Mouse (Mus musculus) retina, embryonic 14.5 days (tissue): ENCODE measurements around the gene Tril.

Experiments
- DNase-seq: peaks from one replicate; pipeline ENCODE4 v3.0.0-alpha.2; 2015; ENCODE audit warnings: low spot score

Tril gene

DNA sequence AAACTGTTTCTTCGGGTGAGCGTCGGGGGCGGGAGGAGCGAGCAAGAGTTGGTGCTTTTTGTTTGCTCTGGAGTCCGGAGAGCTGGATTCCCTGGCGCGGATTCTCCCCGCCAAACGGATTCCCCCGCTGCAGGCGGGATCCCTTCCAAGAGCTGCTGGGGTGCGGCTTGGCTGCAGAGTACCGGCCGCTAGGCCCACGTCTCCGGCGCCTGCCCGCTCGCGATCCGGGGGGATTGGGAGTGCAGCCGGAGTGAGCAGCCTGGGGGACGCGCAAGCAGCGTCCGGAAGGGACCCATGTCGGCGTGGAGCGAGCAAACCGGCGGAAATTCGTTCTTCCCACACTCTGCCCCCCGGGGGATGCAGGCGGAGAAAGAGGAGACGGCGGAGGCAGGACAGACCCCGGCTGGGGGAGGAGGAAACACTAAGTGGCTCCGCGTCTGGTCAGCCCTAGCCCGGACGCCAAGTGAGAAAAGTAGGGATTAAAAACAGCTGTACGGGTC lies at the start of gene Tril:
Gene Tril, minus strand, starts transcription at position 345 of the 500 bp plus-strand sequence.
- DNase-seq: peak; percentile 72

- DNase-seq: no peak
Observed at GRCm38 (mm10) chr6:53863011-53863410, 42.4 kb upstream of the Tril start.

DNA sequence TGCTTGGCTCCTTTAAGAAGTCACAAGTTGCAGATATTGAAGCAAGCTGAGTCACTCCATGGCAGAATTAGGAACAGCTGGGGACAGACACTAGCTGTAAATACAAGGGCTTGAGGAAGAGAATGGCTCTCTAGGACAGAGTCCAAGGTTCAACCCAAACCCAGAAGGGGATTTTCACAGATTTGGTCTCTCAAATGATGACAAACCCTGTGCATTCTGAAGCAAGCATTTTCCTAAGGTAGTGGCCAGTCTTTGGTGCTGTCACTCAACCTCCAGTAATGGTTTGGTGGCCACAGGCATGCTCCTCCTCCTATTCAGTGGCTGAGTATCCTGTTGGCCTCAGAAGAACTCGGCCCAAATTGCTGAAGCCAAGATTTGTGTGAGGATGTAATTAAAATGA lies 38.5 kb upstream of the Tril start:
- DNase-seq: no peak

DNA sequence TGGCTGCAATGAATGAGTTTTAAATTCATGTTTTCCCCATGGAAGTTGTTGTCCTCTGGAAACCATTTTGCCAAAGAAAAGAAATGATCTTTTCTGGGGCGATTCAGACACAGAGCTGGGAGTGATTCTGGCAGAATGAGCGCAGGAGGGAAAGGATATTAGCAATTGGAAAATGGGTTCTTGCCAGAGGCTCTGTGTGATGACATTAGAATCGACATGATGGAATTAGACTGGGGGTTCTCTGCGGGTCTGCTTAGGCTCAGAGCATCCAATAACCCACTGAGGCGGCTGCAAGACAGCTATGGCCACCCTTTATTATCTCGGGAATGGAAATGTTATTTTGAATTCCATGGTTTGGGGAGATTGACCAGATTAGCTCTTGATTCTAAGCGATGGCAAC lies 37.2 kb upstream of the Tril start:
- peak; percentile 10 for DNase-seq

GRCm38 (mm10) chr6:53856775-53857174 lies 36.1 kb upstream of the Tril start:
- no peak for DNase-seq

DNA sequence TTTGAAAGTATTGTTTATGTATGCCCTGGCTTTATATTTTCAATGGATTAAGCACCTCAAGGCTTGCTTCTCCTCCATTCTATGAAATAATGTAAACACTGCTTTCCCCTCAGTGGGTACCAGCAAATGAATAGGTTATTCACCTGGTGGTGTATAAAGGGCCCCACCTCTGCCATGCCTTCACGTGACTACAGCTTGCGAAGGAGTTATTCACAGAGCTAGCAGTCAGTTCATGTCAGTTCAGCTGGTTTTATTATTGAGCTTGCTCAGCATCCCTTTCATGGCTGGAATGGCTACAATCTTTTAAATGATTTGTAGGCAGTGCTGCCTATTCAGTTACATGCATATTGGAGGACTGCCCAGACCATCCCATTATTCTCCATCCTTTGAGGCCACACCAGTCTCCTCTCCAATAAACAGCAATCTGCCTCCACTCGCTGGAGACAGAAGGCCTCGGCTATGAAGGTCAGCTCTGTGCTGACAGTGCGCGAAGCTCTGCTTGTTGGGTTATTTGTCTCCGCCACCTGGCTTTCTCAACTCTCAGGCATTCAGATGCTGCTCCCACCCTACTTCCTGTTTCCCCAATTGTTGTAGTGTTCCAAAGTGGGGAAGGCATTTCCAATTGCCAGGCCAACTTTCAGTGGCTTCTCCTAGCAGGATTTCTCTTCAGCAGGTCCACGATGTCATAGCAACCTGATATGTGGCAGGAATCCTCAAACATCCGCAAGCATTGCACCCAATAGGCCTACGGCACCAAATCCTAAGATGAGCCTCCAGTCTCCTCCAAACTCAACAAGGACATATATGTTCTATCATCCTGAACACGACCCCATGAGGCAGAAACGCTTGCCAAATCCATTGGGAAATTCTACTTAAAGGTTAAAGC lies 34.6 kb upstream of the Tril start:
- DNase-seq: no peak

DNA sequence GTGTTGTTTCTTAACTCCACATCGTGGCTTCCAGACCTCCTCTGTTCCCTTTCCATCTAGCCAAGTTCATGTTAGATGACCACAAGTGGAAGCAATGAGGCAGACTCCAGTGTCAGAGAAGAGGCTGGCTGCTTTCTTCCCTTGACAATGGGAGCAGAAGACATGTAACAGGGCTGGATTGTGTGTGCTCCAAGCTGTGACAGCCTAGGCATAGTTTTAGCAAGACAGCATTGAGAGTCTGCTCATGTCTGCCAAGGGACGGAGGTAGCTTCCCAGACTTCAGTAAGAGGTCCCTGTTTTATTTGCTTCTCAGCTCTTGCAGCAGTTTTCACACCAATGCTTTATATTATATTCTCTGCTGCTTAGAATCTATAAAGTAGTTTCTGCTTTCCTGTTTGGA lies 33.6 kb upstream of the Tril start:
- no peak for DNase-seq

DNA sequence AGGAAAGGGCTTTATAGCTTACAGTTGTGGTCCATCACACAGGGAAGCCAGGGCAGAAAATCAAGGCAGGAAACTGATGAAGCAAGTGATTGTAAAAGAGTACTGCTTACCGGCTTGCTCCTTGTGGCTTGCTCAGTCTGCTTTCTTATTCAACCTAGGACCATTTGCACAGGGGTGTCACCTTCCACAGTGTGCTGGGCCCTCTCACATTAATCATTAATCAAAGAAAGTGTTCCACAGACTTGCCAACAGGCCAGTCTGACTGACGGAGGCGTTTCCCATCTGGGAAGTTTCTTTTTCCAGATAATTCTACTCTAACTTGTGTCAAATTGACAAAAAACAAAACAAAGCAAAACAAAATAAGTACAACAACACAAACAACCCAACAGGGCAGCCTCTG lies 32.9 kb upstream of the Tril start:
- no peak for DNase-seq

DNA sequence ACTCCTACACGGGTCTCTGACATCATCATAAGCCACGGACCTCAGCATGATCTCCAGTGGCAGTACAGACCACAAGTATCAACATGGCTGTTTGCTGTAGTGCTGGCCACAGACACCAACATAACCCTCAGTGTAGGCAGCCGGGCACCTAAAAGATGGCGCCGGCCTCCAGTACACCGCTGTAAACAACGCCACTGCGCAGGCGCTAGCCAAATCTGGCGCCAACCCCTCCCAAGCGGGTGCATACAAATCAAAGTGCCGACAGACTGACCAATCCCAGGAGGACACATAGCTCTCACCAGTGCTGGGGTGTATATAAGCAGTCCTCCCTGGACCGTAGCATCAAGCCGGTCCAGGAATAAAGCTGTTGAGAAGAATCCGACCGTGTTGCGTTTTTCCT lies 24.0 kb upstream of the Tril start:
- no peak for DNase-seq

- DNase-seq: no peak
Observed at GRCm38 (mm10) chr6:53825213-53825612, 4.6 kb upstream of the Tril start.

DNA sequence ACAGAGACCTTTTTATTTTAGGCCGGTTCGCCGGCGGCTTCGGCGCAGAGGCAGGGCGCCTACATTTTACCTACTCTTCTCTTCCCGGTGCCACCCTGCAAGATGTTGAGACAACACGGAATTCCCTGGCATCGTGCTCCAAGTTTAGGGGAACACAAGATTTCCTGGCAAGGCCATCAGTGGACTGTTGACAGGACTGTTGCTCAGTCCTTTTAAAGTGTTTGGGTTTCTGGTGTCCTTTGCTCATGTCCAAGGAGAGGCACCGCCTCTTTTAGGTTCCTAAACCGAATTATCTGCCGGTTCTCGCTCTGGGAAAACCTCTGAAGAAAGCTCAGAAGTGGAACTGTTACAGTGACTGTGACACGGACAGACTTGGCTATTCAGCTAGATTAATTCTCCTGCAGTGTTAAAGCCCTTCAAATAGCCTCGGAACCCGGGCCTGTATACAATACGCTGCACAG lies 441 bp upstream of the Tril start:
- peak; percentile 31 for DNase-seq

GRCm38 (mm10) chr6:53819761-53820485 lies 707 bp downstream of the Tril start:
- peak; percentile 59 for DNase-seq

DNA sequence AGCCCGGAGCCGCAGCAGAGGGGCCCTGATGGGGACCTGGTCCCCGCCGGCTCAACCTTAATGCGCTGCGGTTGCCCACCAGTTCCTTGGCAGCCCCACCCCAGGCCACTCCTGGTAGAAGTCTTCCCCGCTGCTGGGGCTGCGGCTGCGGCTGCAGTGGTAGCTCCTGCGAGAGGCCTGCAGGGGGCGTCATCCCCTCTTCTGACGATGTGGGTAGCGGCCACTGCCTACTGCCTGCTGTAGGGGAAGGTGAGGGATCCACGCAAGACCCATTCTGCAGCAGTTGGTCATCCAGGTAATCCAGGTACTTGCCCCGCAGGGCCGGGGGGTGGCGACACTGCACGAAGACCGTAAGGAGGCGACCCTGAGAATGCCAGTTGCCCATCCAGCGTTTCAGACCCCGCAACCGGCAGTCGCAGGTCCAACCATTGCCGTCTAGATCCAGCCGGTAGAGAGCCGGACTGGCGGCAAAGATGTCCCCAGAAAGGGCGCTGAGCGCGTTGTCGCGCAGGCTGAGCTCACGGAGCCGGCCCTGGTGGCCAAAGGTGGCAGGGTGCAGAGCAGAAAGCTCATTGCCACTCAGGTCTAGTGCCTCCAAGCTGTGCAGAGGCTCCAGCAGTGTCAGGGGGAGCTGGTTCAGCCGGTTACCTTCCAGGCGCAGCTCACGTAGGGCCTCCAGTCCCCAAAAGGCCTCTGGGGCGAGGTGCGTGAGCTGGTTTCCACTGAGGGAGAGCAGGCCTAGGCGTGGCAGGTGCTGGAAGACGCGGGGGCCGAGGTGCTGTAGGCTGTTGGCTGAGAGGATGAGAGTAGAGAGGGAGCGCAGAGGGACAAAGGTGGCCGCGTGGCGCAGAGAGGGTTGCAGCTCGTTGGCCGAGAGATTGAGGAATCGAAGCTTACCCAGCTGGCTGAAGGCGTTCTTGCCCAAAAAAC lies 1.6 kb downstream of the Tril start:
- peak; percentile 71 for DNase-seq

DNA sequence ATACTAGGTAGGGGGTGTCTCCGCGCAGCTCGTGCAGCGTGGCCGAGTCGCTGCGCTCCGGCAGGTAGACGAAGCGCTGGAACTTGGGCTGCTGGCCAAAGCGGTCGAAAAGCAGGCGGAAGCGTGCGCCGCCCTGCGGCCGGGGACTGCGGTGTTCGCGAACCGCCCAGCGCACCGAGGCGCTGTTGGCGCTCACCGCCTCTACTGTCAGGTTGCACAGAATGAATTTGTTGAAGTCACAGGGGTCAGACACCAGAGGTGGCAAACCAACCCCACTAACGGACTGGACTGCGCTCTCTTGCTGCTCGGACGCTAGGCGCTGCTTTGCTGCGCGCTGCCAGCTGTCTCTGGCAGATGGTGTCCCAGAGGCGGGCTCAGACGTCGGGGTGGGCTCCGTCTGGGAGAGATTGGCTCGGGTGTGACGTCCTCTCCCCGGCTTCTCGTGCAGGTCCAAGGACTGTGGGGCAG lies 2.3 kb downstream of the Tril start:
- DNase-seq: peak; percentile 76

GRCm38 (mm10) chr6:53817763-53818174 lies 2.9 kb downstream of the Tril start:
- peak; percentile 40 for DNase-seq

DNA sequence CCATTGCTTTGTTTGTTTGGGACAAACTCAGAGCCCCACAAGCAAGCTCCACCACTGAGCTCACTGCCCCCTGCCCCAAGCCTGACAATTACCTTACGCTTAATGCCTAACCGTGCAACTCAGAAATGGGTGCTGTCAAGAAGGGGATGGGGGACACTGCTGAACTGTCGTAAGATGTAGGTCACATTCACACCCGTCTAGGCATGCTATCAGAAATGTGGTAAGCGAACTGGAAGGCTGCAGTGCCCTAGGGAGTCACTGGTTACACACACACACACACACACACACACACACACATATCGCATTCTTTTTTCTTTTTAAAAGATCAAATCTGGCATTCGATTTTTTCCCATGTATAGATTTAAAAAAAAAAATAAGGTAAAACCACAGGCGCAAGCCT lies 4.0 kb downstream of the Tril start:
- peak; percentile 59 for DNase-seq

- peak; percentile 13 for DNase-seq
Observed at GRCm38 (mm10) chr6:53815691-53816090, 4.9 kb downstream of the Tril start.

GRCm38 (mm10) chr6:53814214-53814613 lies 6.4 kb downstream of the Tril start:
- DNase-seq: peak; percentile 16

DNA sequence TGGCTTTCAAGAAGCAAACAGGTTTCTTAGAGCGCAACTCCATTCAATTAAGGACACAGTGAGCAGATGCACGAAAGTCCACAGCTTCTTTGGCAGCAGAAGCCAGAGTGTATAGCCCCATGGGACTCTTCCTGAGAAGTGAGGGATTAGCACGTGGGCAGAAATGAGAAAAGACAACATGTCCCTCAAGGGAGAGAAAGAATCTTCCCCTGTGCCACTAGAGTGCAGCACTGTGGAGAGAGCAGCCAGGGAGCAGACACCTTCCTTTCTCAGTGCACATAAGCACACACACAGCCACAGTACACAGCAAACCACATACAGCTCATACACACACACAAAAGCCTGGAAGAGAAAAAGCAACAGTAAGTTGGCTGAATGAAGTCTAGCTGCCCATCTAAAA lies 8.4 kb downstream of the Tril start:
- DNase-seq: peak; percentile 24

DNA sequence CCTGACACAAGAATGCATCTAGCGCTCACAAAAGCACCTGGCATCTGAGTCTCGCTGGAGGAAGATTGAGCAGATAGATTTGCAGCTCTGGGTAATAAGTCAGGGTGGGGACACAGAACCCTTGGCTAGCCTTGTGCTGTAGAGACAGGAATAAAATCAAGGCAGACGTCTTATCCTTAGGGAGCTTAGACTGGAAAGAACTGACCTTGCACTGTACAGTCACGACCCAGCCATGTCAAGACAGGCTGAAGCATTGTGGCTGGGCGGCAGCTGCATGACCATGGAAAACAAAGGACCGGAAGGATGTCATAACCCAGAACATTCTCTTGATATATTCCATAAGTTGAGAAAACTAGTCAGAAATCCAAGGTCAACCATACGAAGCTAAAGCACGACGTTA lies 11.8 kb downstream of the Tril start:
- no peak for DNase-seq

DNA sequence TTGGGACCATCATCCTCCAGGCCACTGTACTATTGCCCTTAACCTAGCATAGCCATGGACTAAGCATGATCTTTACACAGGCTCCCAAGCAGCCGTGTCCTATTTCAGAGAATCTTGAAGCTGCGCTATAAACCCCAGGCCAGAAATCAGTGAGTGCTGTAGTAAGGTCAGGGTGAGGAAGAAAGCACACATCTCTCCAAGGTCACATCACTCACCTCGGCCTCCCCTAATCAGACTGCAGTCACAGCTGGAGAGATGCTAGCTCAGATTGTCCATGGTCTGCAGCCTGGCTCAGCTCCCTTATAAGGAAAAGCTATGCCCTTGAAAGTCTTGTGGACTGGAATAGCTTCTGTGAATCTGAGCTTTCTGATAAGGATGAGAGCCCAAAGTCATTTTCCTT lies 13.4 kb downstream of the Tril start:
- DNase-seq: no peak

GRCm38 (mm10) chr6:53806591-53807023 lies 14.0 kb downstream of the Tril start:
- no peak for DNase-seq
